ENCODE assay signal across 9 mouse cellular contexts in the genomic region with DNA sequence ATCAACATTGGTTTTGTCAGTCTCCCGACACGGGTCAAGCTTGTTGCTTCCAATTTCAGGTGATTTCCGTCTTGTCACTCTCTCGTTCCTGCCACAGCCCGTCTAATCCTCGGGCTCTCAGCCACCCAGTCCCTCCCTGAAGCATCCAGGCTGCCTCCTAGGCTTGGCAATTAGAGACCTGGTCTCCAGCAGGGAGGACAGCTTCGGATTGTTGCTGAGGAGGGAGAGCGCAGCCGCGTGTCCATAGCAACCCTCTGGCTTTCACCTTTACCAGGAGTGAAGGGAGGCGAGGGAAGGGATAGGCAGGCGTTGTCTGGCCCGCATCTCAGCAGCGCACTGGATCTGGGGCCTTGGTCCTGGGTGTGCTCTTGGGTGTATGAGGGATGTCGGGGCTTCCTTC. TPM values are rescaled to one million over a fixed set of nuclear protein-coding genes. Genes with fewer than 3 reads are reported as not detected.
A peak's percentile ranks its signal among the peaks of the same experiment; 100 is the strongest.
DNase-seq lines count a peak whose midpoint lies in the region; ATAC-seq and TF ChIP-seq lines count a peak whose summit lies in the region.
"Had no signal": no experiment of that assay in that cellular context is flagged by ENCODE, and none has a peak within 500 bp of the region (broad histone marks: within the 10 kb centered on the region; RNA-seq: fewer than 3 reads in every experiment).

No protein-coding gene starts in this region.

- no peak overlapping the region for H3K9ac ChIP-seq in heart, embryonic 15.5 days
- H3K9ac ChIP-seq in embryonic facial prominence, embryonic 11.5 days (replicated peaks; ENCODE audit: low read length) = peak overlapping the region; percentile 4; the same call in 1 of the 2 replicates
- peak overlapping the region; percentile 53 for H3K9ac ChIP-seq in hindbrain, embryonic 13.5 days
- H3K9ac ChIP-seq in midbrain, postnatal 0 days (replicated peaks; ENCODE audit: low read length, poor library complexity, severe bottlenecking) = 0 out of 2 replicates have a peak overlapping the region, but pooled peaks have one; percentile 10
- H3K9ac ChIP-seq: embryonic facial prominence, embryonic 15.5 days had no signal

- no peak for TF ChIP-seq CTCF in midbrain, postnatal 0 days (IDR thresholded peaks at IDR 0.05)

- H3K4me1 ChIP-seq in heart, embryonic 15.5 days (replicated peaks) = 0 out of 2 replicates have a peak, but pooled peaks cover 3% of the 10 kb centered on the region
- no peaks in the 10 kb centered on the region for H3K4me1 ChIP-seq in embryonic facial prominence, embryonic 11.5 days (ENCODE audit: control insufficient read depth, insufficient read depth, low read length)
- H3K4me1 ChIP-seq in hindbrain, embryonic 13.5 days (replicated peaks) = peaks cover 10% of the 10 kb centered on the region
- H3K4me1 ChIP-seq in midbrain, postnatal 0 days (ENCODE audit: insufficient read depth, low read length) = no peaks in the 10 kb centered on the region; the same call in 1 of the 2 replicates

- H3K4me2 ChIP-seq in heart, embryonic 15.5 days = peak overlapping the region; percentile 34
- no peak overlapping the region for H3K4me2 ChIP-seq in embryonic facial prominence, embryonic 11.5 days (ENCODE audit: low read depth, low read length)
- peak overlapping the region; percentile 44 for H3K4me2 ChIP-seq in hindbrain, embryonic 13.5 days
- H3K4me2 ChIP-seq in midbrain, postnatal 0 days (ENCODE audit: low read depth, low read length, poor library complexity, severe bottlenecking) = peak overlapping the region; percentile 12
- H3K4me2 ChIP-seq: embryonic facial prominence, embryonic 15.5 days had no signal

- H3K27ac ChIP-seq in heart, embryonic 15.5 days = no peak overlapping the region
- no peak overlapping the region for H3K27ac ChIP-seq in embryonic facial prominence, embryonic 11.5 days (replicated peaks; ENCODE audit: low read depth, low read length)
- H3K27ac ChIP-seq in hindbrain, embryonic 13.5 days = peak overlapping the region; percentile 56
- H3K27ac ChIP-seq in midbrain, postnatal 0 days (ENCODE audit: low read depth, low read length) = peak overlapping the region; percentile 53; the same call in 1 of the 2 replicates
- H3K27ac ChIP-seq: embryonic facial prominence, embryonic 15.5 days had no signal

- H3K4me3 ChIP-seq in heart, embryonic 15.5 days = no peak overlapping the region
- H3K4me3 ChIP-seq in embryonic facial prominence, embryonic 11.5 days (ENCODE audit: low read depth, low read length) = no peak overlapping the region
- H3K4me3 ChIP-seq in hindbrain, embryonic 13.5 days = no peak overlapping the region
- H3K4me3 ChIP-seq in midbrain, postnatal 0 days (ENCODE audit: low read depth, low read length) = no peak overlapping the region
- H3K4me3 ChIP-seq: embryonic facial prominence, embryonic 15.5 days had no signal

- 27% methylated on average over 15 of the region's 15 CpGs for WGBS in heart, embryonic 15.5 days
- 13% methylated on average over 15 of the region's 15 CpGs for whole genome bisulfite sequencing in embryonic facial prominence, embryonic 11.5 days
- 12% methylated on average over 15 of the region's 15 CpGs for WGBS in hindbrain, embryonic 13.5 days
- 6% methylated on average over 15 of the region's 15 CpGs for WGBS in midbrain, postnatal 0 days

- no peaks in the 10 kb centered on the region; the same call in 1 of the 2 replicates for H3K9me3 ChIP-seq in heart, embryonic 15.5 days (replicated peaks)
- peaks cover 1% of the 10 kb centered on the region; the same call in 1 of the 2 replicates for H3K9me3 ChIP-seq in embryonic facial prominence, embryonic 11.5 days (replicated peaks; ENCODE audit: control insufficient read depth, low read length)
- peaks cover 2% of the 10 kb centered on the region; the same call in 1 of the 2 replicates for H3K9me3 ChIP-seq in hindbrain, embryonic 13.5 days
- H3K9me3 ChIP-seq in midbrain, postnatal 0 days (ENCODE audit: low read length) = no peaks in the 10 kb centered on the region

- no peak for DNase-seq in heart, adult 18-20 months
- DNase-seq in embryonic facial prominence, embryonic 11.5 days (ENCODE audit: low spot score) = no peak
- DNase-seq in midbrain, postnatal 0 days (ENCODE audit: low spot score) = peak; percentile 49
- DNase-seq in adrenal gland, adult 2 months = no peak
- DNase-seq in adrenal gland, postnatal 25 days = no peak
- DNase-seq in layer of hippocampus, adult 18-20 months (ENCODE audit: low spot score in 2 of 2) = no peak

- ATAC-seq in heart, embryonic 15.5 days (replicated peaks; ENCODE audit: insufficient number of reproducible peaks, insufficient read depth, low FRiP score, low read depth) = no peak
- ATAC-seq in embryonic facial prominence, embryonic 11.5 days (replicated peaks; ENCODE audit: insufficient number of reproducible peaks, low FRiP score, low TSS enrichment, low read depth) = no peak
- ATAC-seq in hindbrain, embryonic 13.5 days (ENCODE audit: low FRiP score) = peak; percentile 66
- ATAC-seq in midbrain, postnatal 0 days (ENCODE audit: low FRiP score) = peak; percentile 50

- H3K36me3 ChIP-seq in heart, embryonic 15.5 days = no peaks in the 10 kb centered on the region
- H3K36me3 ChIP-seq in embryonic facial prominence, embryonic 11.5 days (replicated peaks; ENCODE audit: control insufficient read depth, insufficient read depth, low read depth, low read length) = no peaks in the 10 kb centered on the region
- H3K36me3 ChIP-seq in hindbrain, embryonic 13.5 days = no peaks in the 10 kb centered on the region
- H3K36me3 ChIP-seq in midbrain, postnatal 0 days (ENCODE audit: insufficient read depth, low read length) = no peaks in the 10 kb centered on the region
- H3K36me3 ChIP-seq: embryonic facial prominence, embryonic 15.5 days had no signal

- H3K27me3 ChIP-seq in heart, embryonic 15.5 days = peaks cover 51% of the 10 kb centered on the region
- H3K27me3 ChIP-seq in embryonic facial prominence, embryonic 11.5 days (ENCODE audit: control insufficient read depth, insufficient read depth, low read length) = peaks cover 3% of the 10 kb centered on the region; the same call in 1 of the 2 replicates
- H3K27me3 ChIP-seq in hindbrain, embryonic 13.5 days = peaks cover 25% of the 10 kb centered on the region; the same call in 1 of the 2 replicates
- no peaks in the 10 kb centered on the region for H3K27me3 ChIP-seq in midbrain, postnatal 0 days (ENCODE audit: insufficient read depth, low read length)

RNA-seq across cellular contexts. Expression of a gene that starts 8.6 kb away (rescaled TPM):
- polyA plus RNA-seq in heart, embryonic 15.5 days (2015; fragmentation: Nextera tagmentation; extraction: Ambion mirVana) = 2.6 and 4.7 TPM in 2 replicates
- 1 to 10 TPM; 1.5 to 2.0 TPM for total RNA-seq in heart, adult 18-20 months (2021)
- polyA plus RNA-seq in embryonic facial prominence, embryonic 11.5 days (2014; fragmentation: Nextera tagmentation; extraction: Ambion mirVana) = 0.91 and 1.1 TPM in 2 replicates
- polyA plus RNA-seq in hindbrain, embryonic 13.5 days (2015; fragmentation: Nextera tagmentation; extraction: Ambion mirVana) = 5.1 and 6.6 TPM in 2 replicates
- 21.4 and 23.3 TPM in 2 replicates for total RNA-seq in midbrain, postnatal 0 days (2014; rRNA removed)
- 5.9 and 7.3 TPM in 2 replicates for polyA plus RNA-seq in midbrain, postnatal 0 days (2015; fragmentation: Nextera tagmentation; extraction: Ambion mirVana)
- 1 to 10 TPM; 3.1 to 5.2 TPM for total RNA-seq in adrenal gland, adult 2 months (2021)
- polyA plus RNA-seq in adrenal gland, adult 2 months (2012; rRNA removed) = 1.7 and 2.0 TPM in 2 replicates
- 4.1 and 5.5 TPM in 2 replicates for total RNA-seq in adrenal gland, postnatal 25 days (2021)
- total RNA-seq in layer of hippocampus, adult 18-20 months (2021) = 10 to 100 TPM; 24.6 to 26.6 TPM

RNA-seq across cellular contexts. Expression of a gene that starts 57.1 kb away (rescaled TPM):
- polyA plus RNA-seq in heart, embryonic 15.5 days (2015; fragmentation: Nextera tagmentation; extraction: Ambion mirVana) = 47.2 and 52.1 TPM in 2 replicates
- 1 to 10 TPM; 8.4 to 8.8 TPM for total RNA-seq in heart, adult 18-20 months (2021)
- 57.3 and 58.9 TPM in 2 replicates for polyA plus RNA-seq in embryonic facial prominence, embryonic 11.5 days (2014; fragmentation: Nextera tagmentation; extraction: Ambion mirVana)
- 101 and 105 TPM in 2 replicates for polyA plus RNA-seq in hindbrain, embryonic 13.5 days (2015; fragmentation: Nextera tagmentation; extraction: Ambion mirVana)
- total RNA-seq in midbrain, postnatal 0 days (2014; rRNA removed) = 90.8 and 121 TPM in 2 replicates
- polyA plus RNA-seq in midbrain, postnatal 0 days (2015; fragmentation: Nextera tagmentation; extraction: Ambion mirVana) = 124 and 135 TPM in 2 replicates
- 10 to 100 TPM; 13.9 to 27.7 TPM for total RNA-seq in adrenal gland, adult 2 months (2021)
- 19.4 and 21.5 TPM in 2 replicates for polyA plus RNA-seq in adrenal gland, adult 2 months (2012; rRNA removed)
- 31.7 and 53.8 TPM in 2 replicates for total RNA-seq in adrenal gland, postnatal 25 days (2021)
- total RNA-seq in layer of hippocampus, adult 18-20 months (2021) = 10 to 100 TPM; 29.4 to 34.3 TPM

Comparison
In these comparisons a context has a peak if more than half of its experiments do, and no peak if none do; other contexts are left out.
1. ATAC-seq: peak in hindbrain, embryonic 13.5 days (single experiment) and midbrain, postnatal 0 days (single experiment); none in heart, embryonic 15.5 days (single experiment) and embryonic facial prominence, embryonic 11.5 days (single experiment).
2. H3K27ac ChIP-seq: peak in hindbrain, embryonic 13.5 days (single experiment) and midbrain, postnatal 0 days (single experiment); none in heart, embryonic 15.5 days (single experiment) and embryonic facial prominence, embryonic 11.5 days (single experiment).